Mouse (Mus musculus) ES-Bruce4 (cell line): ENCODE data around the gene Gm49425.

Experiments used
- CTCF ChIP-seq: IDR thresholded peaks from one replicate; pipeline ENCODE4 v1.8.1; 2011; ENCODE audit warnings: low read depth, low read length
- EP300 ChIP-seq: IDR thresholded peaks from 2 replicates; pipeline ENCODE4 v1.6.1; 2011; ENCODE audit warnings: low read depth, low read length; ENCODE audit not compliant: insufficient read depth
- POLR2A ChIP-seq: IDR thresholded peaks from one replicate; pipeline ENCODE4 v1.8.1; 2011; ENCODE audit warnings: low read length; ENCODE audit not compliant: insufficient read depth

GRCm38 (mm10) chr15:101469093-101469492 lies 48.0 kb downstream of the Gm49425 start:
- TF ChIP-seq CTCF (no peak), EP300 (no peak), POLR2A (no peak)
